Mouse (Mus musculus): ENCODE data around the gene H1foo. TPM values are rescaled to one million over a fixed set of nuclear protein-coding genes. Genes with fewer than 3 reads are reported as not detected.

H1foo gene
- polyA plus RNA-seq, 1 experiment, result not detected

- Histone ChIP-seq H3K4me3 (ENCODE audit: insufficient read depth, low read length) (no peak overlapping the region), H3K4me1 (ENCODE audit: control insufficient read depth, insufficient read depth, low read length) (0 out of 2 replicates have a peak, but pooled peaks cover 3% of the 10 kb centered on the region), H3K27ac (ENCODE audit: insufficient read depth, low read length) (no peak overlapping the region)
- TF ChIP-seq CTCF (IDR thresholded peaks at IDR 0.05; ENCODE audit: borderline replicate concordance, insufficient read depth, low read length), result no peak
- no peak for TF ChIP-seq POLR2A (IDR thresholded peaks at IDR 0.05; ENCODE audit: low read depth, low read length)
Observed at GRCm38 (mm10) chr6:115957681-115958080, 12.9 kb downstream of the H1foo start.

GRCm38 (mm10) chr6:115958445-115958844, 13.7 kb downstream of the H1foo start:
- Histone ChIP-seq H3K4me3 (ENCODE audit: insufficient read depth, low read length) (no peak overlapping the region), H3K27ac (ENCODE audit: insufficient read depth, low read length) (no peak overlapping the region), H3K4me1 (ENCODE audit: control insufficient read depth, insufficient read depth, low read length) (0 out of 2 replicates have a peak, but pooled peaks cover 3% of the 10 kb centered on the region)
- TF ChIP-seq POLR2A (IDR thresholded peaks at IDR 0.05; ENCODE audit: low read depth, low read length), result no peak
- TF ChIP-seq CTCF (IDR thresholded peaks at IDR 0.05; ENCODE audit: borderline replicate concordance, insufficient read depth, low read length), result no peak

- TF ChIP-seq POLR2A (IDR thresholded peaks at IDR 0.05; ENCODE audit: low read depth, low read length) (no peak), CTCF (IDR thresholded peaks at IDR 0.05; ENCODE audit: borderline replicate concordance, insufficient read depth, low read length) (no peak)
- H3K27ac ChIP-seq (ENCODE audit: insufficient read depth, low read length), result no peak overlapping the region
- H3K4me1 ChIP-seq (ENCODE audit: control insufficient read depth, insufficient read depth, low read length), result 0 out of 2 replicates have a peak, but pooled peaks cover 3% of the 10 kb centered on the region
- no peak overlapping the region for H3K4me3 ChIP-seq (ENCODE audit: insufficient read depth, low read length)
Observed at GRCm38 (mm10) chr6:115959151-115959691, 14.5 kb downstream of the H1foo start.

- H3K4me1 ChIP-seq (ENCODE audit: control insufficient read depth, insufficient read depth, low read length), result 0 out of 2 replicates have a peak, but pooled peaks cover 3% of the 10 kb centered on the region
- H3K27ac ChIP-seq (ENCODE audit: insufficient read depth, low read length), result no peak overlapping the region
- no peak for TF ChIP-seq POLR2A (IDR thresholded peaks at IDR 0.05; ENCODE audit: low read depth, low read length)
- no peak for TF ChIP-seq CTCF (IDR thresholded peaks at IDR 0.05; ENCODE audit: borderline replicate concordance, insufficient read depth, low read length)
- H3K4me3 ChIP-seq (ENCODE audit: insufficient read depth, low read length), result no peak overlapping the region
Observed at GRCm38 (mm10) chr6:115960322-115960721, 15.6 kb downstream of the H1foo start.

GRCm38 (mm10) chr6:115961743-115962142, 17.0 kb downstream of the H1foo start:
- H3K4me3 ChIP-seq (ENCODE audit: insufficient read depth, low read length), result no peak overlapping the region
- H3K27ac ChIP-seq (ENCODE audit: insufficient read depth, low read length), result no peak overlapping the region
- TF ChIP-seq POLR2A (IDR thresholded peaks at IDR 0.05; ENCODE audit: low read depth, low read length), result no peak
- no peak for TF ChIP-seq CTCF (IDR thresholded peaks at IDR 0.05; ENCODE audit: borderline replicate concordance, insufficient read depth, low read length)
- H3K4me1 ChIP-seq (ENCODE audit: control insufficient read depth, insufficient read depth, low read length), result 0 out of 2 replicates have a peak, but pooled peaks cover 3% of the 10 kb centered on the region

- 0 out of 2 replicates have a peak, but pooled peaks cover 3% of the 10 kb centered on the region for H3K4me1 ChIP-seq (ENCODE audit: control insufficient read depth, insufficient read depth, low read length)
- H3K27ac ChIP-seq (ENCODE audit: insufficient read depth, low read length), result no peak overlapping the region
- TF ChIP-seq CTCF (IDR thresholded peaks at IDR 0.05; ENCODE audit: borderline replicate concordance, insufficient read depth, low read length) (peak; percentile 32; the same call in 1 of the 2 replicates), POLR2A (IDR thresholded peaks at IDR 0.05; ENCODE audit: low read depth, low read length) (no peak)
- no peak overlapping the region for H3K4me3 ChIP-seq (ENCODE audit: insufficient read depth, low read length)
Observed at GRCm38 (mm10) chr6:115962439-115963085, 17.8 kb downstream of the H1foo start.

GRCm38 (mm10) chr6:115963656-115964055, 18.9 kb downstream of the H1foo start:
- Histone ChIP-seq H3K4me1 (ENCODE audit: control insufficient read depth, insufficient read depth, low read length) (0 out of 2 replicates have a peak, but pooled peaks cover 3% of the 10 kb centered on the region), H3K4me3 (ENCODE audit: insufficient read depth, low read length) (no peak overlapping the region), H3K27ac (ENCODE audit: insufficient read depth, low read length) (no peak overlapping the region)
- TF ChIP-seq POLR2A (IDR thresholded peaks at IDR 0.05; ENCODE audit: low read depth, low read length), result no peak
- no peak for TF ChIP-seq CTCF (IDR thresholded peaks at IDR 0.05; ENCODE audit: borderline replicate concordance, insufficient read depth, low read length)

GRCm38 (mm10) chr6:115966227-115966966, 21.7 kb downstream of the H1foo start:
- no peak overlapping the region for H3K27ac ChIP-seq (ENCODE audit: insufficient read depth, low read length)
- TF ChIP-seq POLR2A (IDR thresholded peaks at IDR 0.05; ENCODE audit: low read depth, low read length) (no peak), CTCF (IDR thresholded peaks at IDR 0.05; ENCODE audit: borderline replicate concordance, insufficient read depth, low read length) (no peak)
- H3K4me1 ChIP-seq (ENCODE audit: control insufficient read depth, insufficient read depth, low read length), result 0 out of 2 replicates have a peak, but pooled peaks cover 3% of the 10 kb centered on the region
- no peak overlapping the region for H3K4me3 ChIP-seq (ENCODE audit: insufficient read depth, low read length)

GRCm38 (mm10) chr6:115967291-115967880, 22.6 kb downstream of the H1foo start:
- H3K4me1 ChIP-seq (ENCODE audit: control insufficient read depth, insufficient read depth, low read length), result no peaks in the 10 kb centered on the region
- no peak overlapping the region for H3K4me3 ChIP-seq (ENCODE audit: insufficient read depth, low read length)
- TF ChIP-seq POLR2A (IDR thresholded peaks at IDR 0.05; ENCODE audit: low read depth, low read length) (no peak), CTCF (IDR thresholded peaks at IDR 0.05; ENCODE audit: borderline replicate concordance, insufficient read depth, low read length) (no peak)
- H3K27ac ChIP-seq (ENCODE audit: insufficient read depth, low read length), result no peak overlapping the region

Data from embryonic fibroblast, embryonic 13.5 days (primary cell).